Mouse (Mus musculus) MEL (cell line): ENCODE measurements around the gene Prr12.
A peak's percentile ranks its signal among the peaks of the same experiment; 100 is the strongest.

Source experiments
- CTCF ChIP-seq, 3 experiments: IDR thresholded peaks in 2 of 3; conservative IDR thresholded peaks in 1 of 3; 2 replicates each; pipeline ENCODE4 v1.5.1; 2011 to 2012; ENCODE audit warnings: low read length in 3 of 3, low read depth in 2 of 3, mild to moderate bottlenecking in 2 of 3, improper control_type of control experiment in 1 of 3, inconsistent platforms in 1 of 3, mixed read lengths in 1 of 3, moderate library complexity in 1 of 3; ENCODE audit not compliant: control insufficient read depth in 1 of 3, insufficient read depth in 1 of 3, poor library complexity in 1 of 3, severe bottlenecking in 1 of 3
- ETS1 ChIP-seq: IDR thresholded peaks from 2 replicates; pipeline ENCODE4 v1.6.1; 2012; ENCODE audit warnings: low read depth, mild to moderate bottlenecking, inconsistent platforms, low read length, improper control_type of control experiment, moderate library complexity
- GATA1 ChIP-seq: IDR thresholded peaks from 2 replicates; pipeline ENCODE4 v1.6.1; 2011; ENCODE audit warnings: low read depth, low read length, improper control_type of control experiment
- MEF2A ChIP-seq: IDR thresholded peaks from 2 replicates; pipeline ENCODE4 v1.6.1; 2014; ENCODE audit warnings: low read depth, mild to moderate bottlenecking, inconsistent platforms, low read length, improper control_type of control experiment; ENCODE audit not compliant: poor library complexity, insufficient replicate concordance, severe bottlenecking; ENCODE audit errors: extremely low read depth
- MYB ChIP-seq: IDR thresholded peaks from 2 replicates; pipeline ENCODE4 v1.6.1; 2011; ENCODE audit warnings: mild to moderate bottlenecking, low read depth, low read length, improper control_type of control experiment
- MYC ChIP-seq: IDR thresholded peaks from 2 replicates; pipeline ENCODE4 v1.6.1; 2011; ENCODE audit warnings: low read depth, mild to moderate bottlenecking, low read length, improper control_type of control experiment, moderate library complexity
- POLR2A ChIP-seq, 2 experiments: IDR thresholded peaks; 2 replicates each; pipeline ENCODE4 v1.6.1; 2011 to 2012; ENCODE audit warnings: low read length in 2 of 2, mild to moderate bottlenecking in 2 of 2, control low read depth in 1 of 2, improper control_type of control experiment in 1 of 2, low read depth in 1 of 2, moderate library complexity in 1 of 2; ENCODE audit not compliant: control insufficient read depth in 1 of 2, insufficient read depth in 1 of 2, poor library complexity in 1 of 2
- POLR2AphosphoS2 ChIP-seq: IDR thresholded peaks from 2 replicates; pipeline ENCODE4 v1.6.1; 2011; ENCODE audit warnings: low read length, improper control_type of control experiment
- POLR2AphosphoS5 ChIP-seq: IDR thresholded peaks from 2 replicates; pipeline ENCODE4 v1.6.1; 2012; ENCODE audit warnings: low read depth, borderline replicate concordance, mild to moderate bottlenecking, inconsistent platforms, low read length, moderate library complexity, mixed read lengths
- SIN3A ChIP-seq: IDR thresholded peaks from 2 replicates; pipeline ENCODE4 v1.6.1; 2012; ENCODE audit warnings: low read length, improper control_type of control experiment, inconsistent platforms
- SMC3 ChIP-seq: IDR thresholded peaks from 2 replicates; pipeline ENCODE4 v1.6.1; 2011; ENCODE audit warnings: low read depth, low read length, improper control_type of control experiment
- ZC3H11A ChIP-seq: IDR thresholded peaks from 2 replicates; pipeline ENCODE4 v1.6.1; 2012; ENCODE audit warnings: low read depth, mild to moderate bottlenecking, inconsistent platforms, low read length, improper control_type of control experiment
- ZKSCAN1 ChIP-seq: IDR thresholded peaks from 2 replicates; pipeline ENCODE4 v1.6.1; 2012; ENCODE audit warnings: low read depth, mild to moderate bottlenecking, inconsistent platforms, low read length, improper control_type of control experiment, moderate library complexity
- ZNF384 ChIP-seq: IDR thresholded peaks from 2 replicates; pipeline ENCODE4 v1.6.1; 2012; ENCODE audit warnings: low read depth, mild to moderate bottlenecking, inconsistent platforms, low read length, improper control_type of control experiment

- TF ChIP-seq CTCF (IDR thresholded peaks at IDR 0.05 in 2 of 3, conservative IDR thresholded peaks at IDR 0.05 in 1 of 3; ENCODE audit: control insufficient read depth in 1 of 3, insufficient read depth in 1 of 3, low read depth in 2 of 3, low read length in 3 of 3, poor library complexity in 1 of 3, severe bottlenecking in 1 of 3) (no peak), SIN3A (peak; percentile 86), SMC3 (no peak), MYB (no peak), MYC (peak; percentile 92), POLR2A (IDR thresholded peaks at IDR 0.05; ENCODE audit: control insufficient read depth in 1 of 2, insufficient read depth in 1 of 2, low read depth in 1 of 2, low read length in 2 of 2, poor library complexity in 1 of 2) (peak in 1 of 2 experiments; percentile 85; a peak in 3 of 4 replicates), ZKSCAN1 (no peak), POLR2AphosphoS5 (peak; percentile 20; the same call in 1 of the 2 replicates), ZC3H11A (no peak), ETS1 (peak; percentile 26; the same call in 1 of the 2 replicates), MEF2A (no peak), POLR2AphosphoS2 (peak; percentile 75), ZNF384 (no peak), GATA1 (no peak)
These were observed 65.6 kb downstream of the Prr12 start for GRCm38 (mm10) chr7:44986879-44987718.
